Mouse (Mus musculus): ENCODE data around the gene Wars2. TPM values are rescaled to one million over a fixed set of nuclear protein-coding genes. Genes with fewer than 3 reads are reported as not detected.

Gene Wars2
- 8.2 and 8.5 TPM in 2 replicates for polyA plus RNA-seq (2015; fragmentation: Nextera tagmentation; extraction: Ambion mirVana)

DNA sequence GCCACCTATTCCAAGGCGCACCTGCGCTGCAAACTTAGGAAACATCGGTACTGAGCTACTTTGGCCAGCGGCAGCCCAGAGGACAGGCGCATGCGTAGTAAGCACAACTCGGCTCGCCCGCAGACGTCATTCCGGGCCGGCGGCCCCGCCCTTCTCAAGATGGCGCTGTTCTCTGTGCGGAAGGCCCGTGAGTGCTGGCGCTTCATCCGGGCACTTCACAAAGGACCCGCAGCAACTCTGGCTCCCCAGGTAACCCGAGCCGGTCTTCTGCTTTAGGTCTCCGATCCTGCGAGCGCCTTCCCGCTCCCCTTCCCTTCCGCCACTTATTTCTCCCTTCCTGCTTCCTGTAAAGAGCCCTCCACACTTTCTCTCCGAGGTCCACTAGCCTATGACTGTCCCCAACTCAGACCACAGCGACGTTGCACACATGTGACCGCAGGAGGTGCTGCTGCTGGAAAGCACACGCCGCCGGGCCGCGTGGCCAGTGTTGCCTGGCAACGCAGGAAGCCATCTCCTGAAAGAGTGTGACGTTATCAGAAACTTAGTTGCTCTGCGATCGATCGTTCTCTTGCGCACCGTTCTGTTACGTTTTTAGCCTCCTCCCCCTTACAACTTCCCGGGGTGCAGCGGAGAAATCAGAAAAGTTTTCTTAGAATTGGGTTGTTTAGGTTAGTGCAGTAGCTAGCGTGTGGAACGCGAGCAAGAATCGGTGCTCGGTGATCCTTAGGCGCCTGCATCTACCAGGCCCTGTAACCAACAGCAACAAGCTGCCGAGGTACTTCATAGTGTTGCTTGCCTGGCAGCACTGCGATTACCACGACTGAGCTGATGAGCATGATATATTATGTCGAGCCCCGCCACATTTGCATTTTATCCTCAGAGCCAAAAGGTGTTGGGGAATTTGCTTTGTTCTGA lies at the start of gene Wars2:
Wars2 (plus strand) TSS at position 129 of the 915 bp plus-strand sequence.
- WGBS = under 1% methylated on average over 57 of the region's 57 CpGs

DNA sequence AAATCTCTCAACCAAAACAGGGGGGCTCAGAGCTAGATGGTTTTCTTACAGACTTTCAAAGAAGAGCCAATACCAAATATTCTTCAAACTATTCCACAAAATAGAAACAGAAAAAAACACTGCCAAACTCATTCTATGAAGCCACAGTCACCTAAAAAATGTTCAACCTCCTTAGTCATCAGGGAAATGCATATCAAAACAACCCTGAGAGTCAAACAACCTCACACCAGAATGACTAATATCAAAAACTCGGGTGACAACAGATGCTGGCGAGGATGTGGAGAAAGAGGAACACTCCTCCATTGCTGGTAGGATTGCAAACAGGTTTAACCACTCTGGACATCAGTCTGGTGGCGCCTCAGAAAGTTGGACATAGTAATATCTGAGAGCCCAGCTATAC lies 44.1 kb upstream of the Wars2 start:
- Histone ChIP-seq H3K4me3 (replicated peaks; ENCODE audit: low read length) (no peak overlapping the region), H3K27ac (ENCODE audit: low read length) (no peak overlapping the region), H3K36me3 (ENCODE audit: control insufficient read depth, insufficient read depth, low read length) (no peaks in the 10 kb centered on the region), H3K4me1 (ENCODE audit: control insufficient read depth, insufficient read depth, low read length) (no peaks in the 10 kb centered on the region), H3K9me3 (replicated peaks; ENCODE audit: control insufficient read depth, low read length) (no peaks in the 10 kb centered on the region), H3K9ac (ENCODE audit: low read length) (no peak overlapping the region), H3K4me2 (ENCODE audit: low read depth, low read length) (no peak overlapping the region), H3K27me3 (ENCODE audit: control insufficient read depth, insufficient read depth, low read length) (no peaks in the 10 kb centered on the region)
- ATAC-seq (ENCODE audit: insufficient read depth, low FRiP score) = no peak
- 56% methylated on average over 3 of the region's 3 CpGs for WGBS

More for the DNA sequence above, at the start of gene Wars2:
- Histone ChIP-seq H3K27me3 (ENCODE audit: control insufficient read depth, insufficient read depth, low read length) (no peaks in the 10 kb centered on the region), H3K36me3 (ENCODE audit: control insufficient read depth, insufficient read depth, low read length) (no peaks in the 10 kb centered on the region), H3K9me3 (replicated peaks; ENCODE audit: control insufficient read depth, low read length) (no peaks in the 10 kb centered on the region), H3K4me2 (ENCODE audit: low read depth, low read length) (peak within 1 kb of the TSS; percentile 80), H3K4me1 (ENCODE audit: control insufficient read depth, insufficient read depth, low read length) (peaks cover 3% of the 10 kb centered on the region; the same call in 1 of the 2 replicates), H3K9ac (ENCODE audit: low read length) (peak within 1 kb of the TSS; percentile 72), H3K4me3 (replicated peaks; ENCODE audit: low read length) (peak within 1 kb of the TSS; percentile 59), H3K27ac (ENCODE audit: low read length) (peak within 1 kb of the TSS; percentile 92)
- peak; percentile 99 for ATAC-seq (ENCODE audit: insufficient read depth, low FRiP score)

DNA sequence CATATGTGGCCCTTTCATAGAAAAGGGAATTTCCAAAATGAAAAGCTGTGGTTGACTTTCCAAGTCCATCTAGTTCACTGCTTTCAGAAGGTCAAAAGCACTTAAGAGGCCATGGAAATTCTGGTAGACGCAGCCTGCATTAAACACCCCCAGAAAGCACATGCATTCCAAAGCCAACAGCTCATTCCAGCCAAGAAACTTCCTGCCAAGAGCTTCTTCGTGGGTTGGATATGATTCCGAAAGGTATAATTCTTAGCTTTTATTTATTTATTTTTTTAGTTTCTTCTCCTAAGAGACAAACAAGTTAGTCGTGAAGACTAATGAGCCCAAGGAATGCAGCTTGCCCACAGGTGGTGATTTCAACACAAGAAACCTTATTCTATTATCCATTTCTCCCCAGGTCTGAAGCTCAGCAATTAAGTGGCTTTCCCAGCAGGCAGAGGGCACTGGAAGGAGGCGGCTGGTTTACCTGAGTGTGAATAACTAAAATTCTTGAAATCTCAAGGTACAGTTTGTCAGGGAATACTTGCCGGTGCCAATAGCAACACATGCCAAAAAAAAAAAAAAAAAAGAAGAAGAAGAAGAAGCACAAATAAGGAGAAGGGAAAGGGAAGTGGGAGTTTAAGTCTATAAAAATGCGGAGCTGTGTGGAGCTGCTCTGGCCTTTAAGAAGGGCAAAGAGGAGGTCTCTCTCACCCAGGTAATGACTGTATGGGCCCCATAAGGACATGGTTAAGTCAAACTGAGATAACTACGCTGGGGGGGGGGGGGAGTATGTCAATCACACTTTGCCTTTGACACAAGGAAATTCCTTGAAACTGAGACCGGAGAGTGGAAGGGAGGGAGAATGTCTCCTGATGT lies 30.3 kb upstream of the Wars2 start:
- no peaks in the 10 kb centered on the region for H3K9me3 ChIP-seq (replicated peaks; ENCODE audit: control insufficient read depth, low read length)
- no peaks in the 10 kb centered on the region for H3K27me3 ChIP-seq (ENCODE audit: control insufficient read depth, insufficient read depth, low read length)
- WGBS = 65% methylated on average over 9 of the region's 9 CpGs
- H3K4me2 ChIP-seq (ENCODE audit: low read depth, low read length) = no peak overlapping the region
- H3K27ac ChIP-seq (ENCODE audit: low read length) = no peak overlapping the region
- H3K9ac ChIP-seq (ENCODE audit: low read length) = no peak overlapping the region
- no peaks in the 10 kb centered on the region for H3K36me3 ChIP-seq (ENCODE audit: control insufficient read depth, insufficient read depth, low read length)
- no peaks in the 10 kb centered on the region for H3K4me1 ChIP-seq (ENCODE audit: control insufficient read depth, insufficient read depth, low read length)
- H3K4me3 ChIP-seq (replicated peaks; ENCODE audit: low read length) = no peak overlapping the region
- no peak for ATAC-seq (ENCODE audit: insufficient read depth, low FRiP score)

DNA sequence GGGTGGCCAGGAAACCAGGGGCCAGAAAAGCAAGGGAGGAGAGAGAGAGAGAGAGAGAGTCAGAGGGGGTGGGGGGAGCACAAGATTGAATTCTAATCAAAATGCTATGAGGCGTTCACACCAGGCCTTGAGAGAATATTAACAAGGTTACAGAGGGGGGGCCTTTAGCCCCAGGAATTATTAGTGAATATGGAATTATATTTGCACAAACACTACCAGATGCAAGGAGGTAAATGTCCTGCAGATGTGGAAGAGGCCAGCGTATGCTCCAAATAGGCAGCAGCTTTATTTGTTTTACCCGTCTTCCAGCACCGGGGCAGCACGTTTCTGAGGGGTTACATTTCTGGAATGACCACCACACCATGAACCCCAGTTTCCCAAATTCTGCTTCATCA lies 29.7 kb upstream of the Wars2 start:
- no peaks in the 10 kb centered on the region for H3K27me3 ChIP-seq (ENCODE audit: control insufficient read depth, insufficient read depth, low read length)
- H3K4me1 ChIP-seq (ENCODE audit: control insufficient read depth, insufficient read depth, low read length) = no peaks in the 10 kb centered on the region
- no peak overlapping the region for H3K9ac ChIP-seq (ENCODE audit: low read length)
- no peaks in the 10 kb centered on the region for H3K9me3 ChIP-seq (replicated peaks; ENCODE audit: control insufficient read depth, low read length)
- H3K4me2 ChIP-seq (ENCODE audit: low read depth, low read length) = no peak overlapping the region
- no peak overlapping the region for H3K4me3 ChIP-seq (replicated peaks; ENCODE audit: low read length)
- WGBS = 78% methylated on average over 5 of the region's 5 CpGs
- H3K27ac ChIP-seq (ENCODE audit: low read length) = no peak overlapping the region
- ATAC-seq (ENCODE audit: insufficient read depth, low FRiP score) = no peak
- H3K36me3 ChIP-seq (ENCODE audit: control insufficient read depth, insufficient read depth, low read length) = no peaks in the 10 kb centered on the region

DNA sequence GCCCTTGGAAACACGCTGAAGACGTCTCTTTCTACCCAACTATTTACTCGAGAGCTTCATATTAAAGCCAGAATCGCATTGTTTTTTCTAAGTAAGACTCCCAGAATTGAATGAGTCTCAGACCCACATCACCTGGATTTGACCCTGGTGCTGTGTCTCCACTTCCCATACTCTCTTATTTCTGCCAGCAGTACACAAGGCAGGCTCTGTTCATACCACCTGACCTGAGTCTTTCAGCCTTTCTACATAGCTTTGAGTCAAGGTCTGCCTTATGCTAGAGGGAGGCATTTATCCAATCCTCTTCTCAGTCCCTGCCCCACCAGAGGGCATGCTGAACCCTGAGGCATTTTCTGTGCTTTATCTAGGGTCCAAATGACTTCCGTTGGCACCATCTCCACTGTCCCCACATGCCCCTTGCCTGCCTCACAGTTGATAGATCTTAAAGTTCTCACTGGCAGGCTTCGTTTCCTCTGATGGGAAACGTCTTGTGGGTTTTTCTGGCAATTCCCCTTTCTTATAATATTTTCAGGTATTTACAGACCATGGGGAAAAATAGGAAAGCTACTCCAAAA lies 27.5 kb upstream of the Wars2 start:
- no peaks in the 10 kb centered on the region for H3K36me3 ChIP-seq (ENCODE audit: control insufficient read depth, insufficient read depth, low read length)
- no peak overlapping the region for H3K4me3 ChIP-seq (replicated peaks; ENCODE audit: low read length)
- WGBS = 77% methylated on average over 7 of the region's 7 CpGs
- H3K9me3 ChIP-seq (replicated peaks; ENCODE audit: control insufficient read depth, low read length) = no peaks in the 10 kb centered on the region
- H3K27ac ChIP-seq (ENCODE audit: low read length) = no peak overlapping the region
- no peaks in the 10 kb centered on the region for H3K27me3 ChIP-seq (ENCODE audit: control insufficient read depth, insufficient read depth, low read length)
- H3K9ac ChIP-seq (ENCODE audit: low read length) = no peak overlapping the region
- no peak overlapping the region for H3K4me2 ChIP-seq (ENCODE audit: low read depth, low read length)
- H3K4me1 ChIP-seq (ENCODE audit: control insufficient read depth, insufficient read depth, low read length) = no peaks in the 10 kb centered on the region
- no peak for ATAC-seq (ENCODE audit: insufficient read depth, low FRiP score)

DNA sequence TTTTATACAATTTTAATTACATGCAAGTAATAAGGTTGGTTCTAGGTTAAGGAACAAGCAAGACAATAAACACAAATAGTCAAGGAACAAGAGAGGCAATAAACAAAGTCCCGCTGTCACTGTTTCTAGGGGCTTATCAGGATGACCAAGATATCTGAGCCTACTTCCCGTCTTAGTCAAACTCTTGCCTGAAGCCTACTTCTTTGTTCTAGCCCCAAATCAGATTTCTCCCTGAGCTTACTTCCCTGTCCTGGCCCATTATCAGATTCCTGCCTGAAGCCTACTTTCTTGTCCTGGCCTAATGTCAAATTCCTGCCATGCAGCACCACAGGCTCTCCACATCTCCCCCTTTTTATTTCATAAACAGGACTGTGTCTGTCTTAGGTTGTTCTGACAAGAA lies 19.9 kb upstream of the Wars2 start:
- no peak for ATAC-seq (ENCODE audit: insufficient read depth, low FRiP score)
- no peaks in the 10 kb centered on the region for H3K27me3 ChIP-seq (ENCODE audit: control insufficient read depth, insufficient read depth, low read length)
- H3K4me3 ChIP-seq (replicated peaks; ENCODE audit: low read length) = no peak overlapping the region
- no peaks in the 10 kb centered on the region for H3K4me1 ChIP-seq (ENCODE audit: control insufficient read depth, insufficient read depth, low read length)
- H3K9me3 ChIP-seq (replicated peaks; ENCODE audit: control insufficient read depth, low read length) = no peaks in the 10 kb centered on the region
- H3K9ac ChIP-seq (ENCODE audit: low read length) = no peak overlapping the region
- H3K36me3 ChIP-seq (ENCODE audit: control insufficient read depth, insufficient read depth, low read length) = no peaks in the 10 kb centered on the region
- H3K4me2 ChIP-seq (ENCODE audit: low read depth, low read length) = no peak overlapping the region
- WGBS = 49% methylated on average over 2 of the region's 2 CpGs
- H3K27ac ChIP-seq (ENCODE audit: low read length) = no peak overlapping the region

DNA sequence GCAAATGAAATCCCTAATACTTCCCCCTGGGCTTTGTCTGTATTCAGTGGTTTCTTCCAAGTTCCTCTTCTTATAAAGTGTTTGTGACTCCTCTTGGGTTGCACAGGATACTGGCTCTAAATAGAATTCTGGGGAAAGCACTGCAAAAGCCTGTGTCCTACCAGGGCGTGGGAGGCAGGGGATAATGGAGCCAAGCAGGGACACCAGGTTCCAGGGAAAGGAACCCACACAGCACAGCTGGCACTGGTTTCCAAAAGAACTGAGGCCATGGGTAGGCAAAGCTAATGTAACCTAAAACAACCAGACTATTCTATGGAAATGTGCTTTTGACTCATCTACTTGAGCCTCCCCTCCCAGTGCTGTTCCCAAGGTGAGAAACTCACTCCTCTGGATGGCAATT lies 10.3 kb upstream of the Wars2 start:
- no peak overlapping the region for H3K4me2 ChIP-seq (ENCODE audit: low read depth, low read length)
- no peaks in the 10 kb centered on the region for H3K36me3 ChIP-seq (ENCODE audit: control insufficient read depth, insufficient read depth, low read length)
- no peaks in the 10 kb centered on the region for H3K27me3 ChIP-seq (ENCODE audit: control insufficient read depth, insufficient read depth, low read length)
- H3K27ac ChIP-seq (ENCODE audit: low read length) = no peak overlapping the region
- no peak overlapping the region for H3K4me3 ChIP-seq (replicated peaks; ENCODE audit: low read length)
- no peak for ATAC-seq (ENCODE audit: insufficient read depth, low FRiP score)
- H3K9ac ChIP-seq (ENCODE audit: low read length) = no peak overlapping the region
- no peaks in the 10 kb centered on the region for H3K4me1 ChIP-seq (ENCODE audit: control insufficient read depth, insufficient read depth, low read length)
- H3K9me3 ChIP-seq (replicated peaks; ENCODE audit: control insufficient read depth, low read length) = no peaks in the 10 kb centered on the region
- 88% methylated on average over 1 of the region's 1 CpGs for WGBS

DNA sequence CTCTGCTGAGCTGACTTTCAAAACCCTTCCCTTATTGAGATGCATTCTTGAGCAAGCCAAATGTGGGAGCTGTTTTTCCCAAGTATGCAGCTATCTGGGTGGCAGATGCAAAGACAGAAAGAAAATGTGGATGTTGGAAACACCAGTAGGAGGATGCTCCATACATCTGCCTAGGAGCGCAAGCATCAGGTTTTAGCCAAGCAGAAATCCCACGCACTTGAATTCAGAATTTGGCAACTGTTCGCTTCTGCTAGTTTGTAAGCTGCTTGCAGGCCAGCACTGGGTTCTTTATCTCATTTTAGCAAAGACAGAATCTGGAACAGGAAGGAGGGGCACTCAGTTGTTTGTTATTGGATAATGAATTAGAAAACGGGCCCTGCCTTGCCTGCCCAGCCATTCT lies 8.9 kb upstream of the Wars2 start:
- Histone ChIP-seq H3K9me3 (replicated peaks; ENCODE audit: control insufficient read depth, low read length) (no peaks in the 10 kb centered on the region), H3K27me3 (ENCODE audit: control insufficient read depth, insufficient read depth, low read length) (no peaks in the 10 kb centered on the region), H3K4me1 (ENCODE audit: control insufficient read depth, insufficient read depth, low read length) (no peaks in the 10 kb centered on the region), H3K9ac (ENCODE audit: low read length) (no peak overlapping the region), H3K27ac (ENCODE audit: low read length) (no peak overlapping the region), H3K4me2 (ENCODE audit: low read depth, low read length) (no peak overlapping the region), H3K36me3 (ENCODE audit: control insufficient read depth, insufficient read depth, low read length) (no peaks in the 10 kb centered on the region), H3K4me3 (replicated peaks; ENCODE audit: low read length) (no peak overlapping the region)
- no peak for ATAC-seq (ENCODE audit: insufficient read depth, low FRiP score)
- 77% methylated on average over 4 of the region's 4 CpGs for WGBS

DNA sequence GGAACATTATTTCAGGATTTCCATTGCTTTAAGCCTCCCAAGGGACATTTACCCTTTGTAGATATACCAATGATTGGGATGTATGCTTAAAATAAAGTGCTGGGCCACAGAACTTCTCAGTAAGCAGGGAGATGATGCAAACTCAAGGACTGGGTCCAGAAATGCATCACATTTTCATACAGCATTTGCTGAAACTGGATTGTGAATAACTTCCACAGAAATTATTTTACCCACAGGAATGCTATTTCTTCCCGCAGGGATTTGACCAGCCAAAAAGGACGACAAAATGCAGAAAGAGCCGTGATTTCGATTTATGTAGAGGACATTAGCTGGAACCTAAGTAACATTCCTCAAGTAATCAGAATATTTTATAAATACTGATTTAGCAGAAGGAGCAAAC lies 7.0 kb upstream of the Wars2 start:
- WGBS = 83% methylated on average over 4 of the region's 4 CpGs

More for the DNA sequence above, 7.0 kb upstream of the Wars2 start:
- Histone ChIP-seq H3K36me3 (ENCODE audit: control insufficient read depth, insufficient read depth, low read length) (no peaks in the 10 kb centered on the region), H3K27me3 (ENCODE audit: control insufficient read depth, insufficient read depth, low read length) (no peaks in the 10 kb centered on the region), H3K27ac (ENCODE audit: low read length) (no peak overlapping the region), H3K9me3 (replicated peaks; ENCODE audit: control insufficient read depth, low read length) (no peaks in the 10 kb centered on the region), H3K4me1 (ENCODE audit: control insufficient read depth, insufficient read depth, low read length) (no peaks in the 10 kb centered on the region), H3K9ac (ENCODE audit: low read length) (no peak overlapping the region), H3K4me2 (ENCODE audit: low read depth, low read length) (no peak overlapping the region), H3K4me3 (replicated peaks; ENCODE audit: low read length) (no peak overlapping the region)
- no peak for ATAC-seq (ENCODE audit: insufficient read depth, low FRiP score)

All from stomach, embryonic 16.5 days (tissue).